Mouse (Mus musculus) gastrocnemius, postnatal 25 days (tissue): ENCODE results near the gene Hoxa13. TPM values are rescaled to one million over a fixed set of nuclear protein-coding genes. Genes with fewer than 3 reads are reported as not detected.

Experiments
- DNase-seq: peaks from one replicate; pipeline ENCODE4 v3.0.0; 2022
- total RNA-seq, 2 experiments: library from RNA; stranded (reverse); gene quantifications; 1 replicate in 1 of 2; 2 replicates in 1 of 2; pipeline ENCODE4 v1.2.3; 2021

Hoxa13 gene
- total RNA-seq, 2 experiments from 2014 or later: 0.48 to 2.1 TPM

DNA sequence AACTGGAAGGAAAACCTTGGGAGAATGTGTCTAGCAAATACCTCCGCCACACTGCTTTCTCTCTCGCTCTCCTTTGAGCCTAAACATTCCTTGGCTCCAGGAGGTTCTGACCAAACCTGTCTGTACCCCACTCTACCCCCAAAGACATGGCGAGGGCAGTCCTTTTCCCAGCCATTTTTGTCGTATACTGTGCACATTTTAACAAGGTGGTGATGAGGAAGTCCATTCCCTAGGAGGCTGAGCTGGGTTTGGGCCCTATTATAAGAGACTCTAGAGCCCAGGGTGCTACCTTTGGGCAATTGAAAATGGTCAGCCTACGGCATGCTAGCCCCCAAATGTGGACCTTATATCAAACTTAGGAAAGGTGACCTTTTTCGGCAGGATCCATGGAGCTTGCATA is 24.8 kb downstream of the Hoxa13 start:
- DNase-seq: peak; percentile 3

DNA sequence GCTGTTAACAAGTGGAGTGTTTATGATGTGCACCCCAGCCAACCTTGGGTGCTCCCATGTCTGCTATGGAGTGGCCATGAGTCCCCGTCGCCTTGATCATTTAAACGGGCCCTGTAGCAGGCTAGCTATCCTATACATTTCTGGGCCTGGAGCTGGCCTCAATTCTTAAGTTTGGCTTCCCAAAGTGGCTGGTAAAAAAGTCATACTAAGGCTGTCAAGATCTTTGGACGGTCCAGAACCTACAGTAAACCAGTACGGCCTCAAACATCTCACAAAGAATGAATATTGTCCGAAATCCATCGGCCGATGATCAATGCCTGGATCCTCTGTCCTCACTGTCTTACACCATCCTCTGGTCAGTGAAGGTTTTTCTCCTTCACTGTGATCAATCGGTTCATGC is 25.4 kb downstream of the Hoxa13 start:
- peak; percentile 4 for DNase-seq

DNA sequence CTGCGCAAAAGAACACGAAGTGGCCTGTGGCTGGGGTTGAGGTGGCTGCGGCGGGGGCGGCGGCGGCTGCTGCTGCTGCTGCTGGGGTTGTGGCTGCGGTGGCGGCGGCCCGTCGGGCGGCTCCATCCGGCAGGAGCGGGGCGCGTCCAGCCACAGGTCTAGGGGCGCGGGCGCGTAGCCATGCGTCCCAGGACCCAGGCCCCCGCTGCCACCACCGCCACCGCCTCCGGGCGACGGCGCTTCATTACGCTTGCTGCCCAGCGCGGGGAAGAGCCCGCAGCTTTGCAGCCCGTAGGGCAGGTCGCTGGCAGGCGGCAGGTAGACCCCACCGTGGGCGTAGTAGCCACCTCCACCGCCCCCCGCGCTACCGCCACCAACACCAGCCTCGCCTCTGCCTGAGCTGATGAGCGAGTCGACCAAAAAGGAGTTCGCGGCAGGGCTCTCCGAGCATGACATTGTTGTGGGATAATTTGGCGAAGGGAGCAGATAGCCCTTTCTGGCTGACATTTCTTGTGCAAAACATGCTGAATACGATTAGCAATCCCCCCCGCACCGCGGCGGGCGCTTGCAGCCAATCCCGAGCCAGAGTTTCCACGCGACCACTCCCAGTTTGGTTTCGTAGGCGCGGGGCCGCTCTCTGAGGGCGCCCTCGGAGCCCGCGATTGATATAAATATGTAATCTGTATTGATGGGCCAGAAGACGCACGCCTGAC is 26.1 kb downstream of the Hoxa13 start:
- peak; percentile 66 for DNase-seq

DNA sequence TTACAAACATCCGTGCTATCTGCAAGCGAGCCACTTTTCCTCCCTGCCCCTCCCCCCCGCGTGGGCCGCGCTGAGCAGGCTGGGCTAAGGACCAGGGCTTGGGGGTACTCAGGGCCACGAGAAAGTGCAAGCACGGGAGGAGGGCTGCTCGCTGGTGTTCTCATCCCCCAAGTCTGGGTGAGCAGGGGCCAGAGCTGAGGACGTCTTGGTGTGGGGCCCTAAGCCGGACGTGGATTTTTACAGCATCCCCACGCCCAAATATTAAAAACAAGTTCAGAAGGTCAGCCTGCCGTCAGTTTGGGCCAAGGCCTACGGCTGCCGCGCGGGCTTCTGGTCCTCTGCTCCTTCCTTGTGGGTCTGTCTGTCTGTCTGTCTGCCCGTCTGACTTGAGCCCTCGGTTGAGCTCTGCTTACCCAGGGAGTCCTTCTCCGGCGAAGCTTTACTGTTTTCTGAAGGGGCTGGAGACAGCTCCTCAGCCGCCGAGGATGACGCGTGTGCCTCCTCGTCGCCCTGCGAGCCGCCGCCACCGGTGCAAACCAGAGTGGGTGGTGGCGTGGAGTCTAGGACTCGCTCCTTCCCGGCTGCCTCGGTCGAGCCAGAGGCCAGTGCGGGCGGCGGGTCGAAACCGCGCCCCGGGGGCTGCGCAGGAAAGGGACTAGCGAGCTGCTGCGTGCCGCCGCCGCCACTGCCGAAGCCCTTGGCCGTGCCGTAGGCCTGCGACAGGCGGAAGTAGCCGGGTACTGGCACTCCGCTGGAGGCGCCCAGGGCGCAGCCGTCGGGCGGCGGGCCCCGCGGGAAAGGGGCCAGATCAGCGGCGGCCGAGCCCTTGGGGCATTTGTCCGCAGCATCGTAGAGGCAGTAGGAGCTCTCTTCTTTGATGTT is 26.9 kb downstream of the Hoxa13 start:
- DNase-seq: peak; percentile 83

DNA sequence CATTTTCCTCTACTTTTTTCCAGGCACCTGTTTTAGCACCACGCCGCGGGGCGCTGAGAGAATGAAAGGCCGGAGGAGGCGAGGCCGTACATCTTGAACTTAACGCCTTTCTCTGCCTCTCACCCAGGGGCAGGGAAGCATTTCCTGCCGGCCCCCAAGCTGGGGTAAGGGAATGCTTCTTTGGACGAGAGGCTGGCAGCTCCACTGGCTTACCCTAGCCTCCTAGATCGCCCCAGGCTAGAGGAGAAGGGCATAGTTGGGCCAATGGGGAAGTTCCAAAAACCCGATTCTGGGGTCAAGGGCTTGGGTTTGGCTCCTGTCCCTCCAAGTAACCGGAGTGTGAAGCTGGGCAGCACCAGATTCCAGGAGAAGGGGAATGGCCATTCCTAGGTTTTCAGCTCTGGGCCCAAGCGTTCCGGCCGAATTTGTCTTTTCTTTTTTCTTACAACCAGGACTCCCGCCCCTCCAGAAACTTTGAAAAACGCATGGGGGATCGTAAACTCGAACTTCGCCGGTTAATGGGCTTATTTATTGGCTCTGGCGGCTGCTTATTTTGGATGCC is 27.6 kb downstream of the Hoxa13 start:
- DNase-seq: no peak

DNA sequence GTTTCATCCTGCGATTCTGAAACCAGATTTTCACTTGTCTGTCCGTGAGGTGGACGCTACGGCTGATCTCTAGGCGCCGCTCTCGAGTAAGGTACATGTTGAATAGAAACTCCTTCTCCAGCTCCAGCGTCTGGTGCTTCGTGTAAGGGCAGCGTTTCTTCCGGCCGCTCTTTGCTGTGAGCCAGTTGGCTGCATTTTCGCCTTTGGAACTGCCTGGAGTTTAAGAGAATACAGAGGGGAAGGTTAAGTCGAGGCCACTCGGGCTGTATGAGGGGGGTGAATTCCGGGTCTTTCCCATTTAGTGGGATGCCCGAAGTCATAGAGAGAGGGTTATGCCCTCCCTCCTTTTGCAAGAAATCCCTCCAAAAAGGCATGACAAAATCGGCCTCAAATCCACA is 28.1 kb downstream of the Hoxa13 start:
- DNase-seq: peak; percentile 62

DNA sequence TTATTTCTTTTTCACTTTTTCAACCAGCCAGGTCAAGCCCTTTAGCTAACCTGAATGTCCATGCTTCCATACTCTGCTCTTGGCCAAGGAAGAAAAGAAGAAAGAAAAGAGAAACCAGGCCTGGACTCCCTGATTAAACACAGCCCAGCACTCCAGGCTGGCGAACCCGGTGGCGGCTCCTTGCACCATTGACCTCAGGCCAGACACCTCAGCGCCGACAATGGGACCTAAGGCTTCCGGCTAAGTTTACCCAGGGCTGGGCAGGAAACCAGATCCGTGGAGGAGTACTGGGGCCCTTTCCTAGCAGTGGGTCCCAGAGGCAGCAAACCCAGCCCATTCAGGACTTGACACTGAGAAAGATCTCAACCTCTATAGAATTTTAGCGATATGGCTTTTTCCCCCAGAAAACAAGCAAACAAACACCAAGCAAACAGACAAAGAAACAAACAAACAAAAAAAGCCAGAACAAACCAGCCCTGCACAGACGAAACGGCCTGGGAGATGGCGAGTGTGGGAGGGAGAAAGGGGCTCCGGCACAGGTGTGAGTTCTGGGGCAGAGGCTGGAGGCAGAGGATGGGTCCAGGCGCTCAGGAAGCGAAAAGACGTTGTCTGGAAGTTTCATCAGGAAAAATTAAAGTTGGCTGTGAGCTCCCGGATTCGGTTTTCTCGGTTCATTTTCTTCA is 28.7 kb downstream of the Hoxa13 start:
- DNase-seq: peak; percentile 20

DNA sequence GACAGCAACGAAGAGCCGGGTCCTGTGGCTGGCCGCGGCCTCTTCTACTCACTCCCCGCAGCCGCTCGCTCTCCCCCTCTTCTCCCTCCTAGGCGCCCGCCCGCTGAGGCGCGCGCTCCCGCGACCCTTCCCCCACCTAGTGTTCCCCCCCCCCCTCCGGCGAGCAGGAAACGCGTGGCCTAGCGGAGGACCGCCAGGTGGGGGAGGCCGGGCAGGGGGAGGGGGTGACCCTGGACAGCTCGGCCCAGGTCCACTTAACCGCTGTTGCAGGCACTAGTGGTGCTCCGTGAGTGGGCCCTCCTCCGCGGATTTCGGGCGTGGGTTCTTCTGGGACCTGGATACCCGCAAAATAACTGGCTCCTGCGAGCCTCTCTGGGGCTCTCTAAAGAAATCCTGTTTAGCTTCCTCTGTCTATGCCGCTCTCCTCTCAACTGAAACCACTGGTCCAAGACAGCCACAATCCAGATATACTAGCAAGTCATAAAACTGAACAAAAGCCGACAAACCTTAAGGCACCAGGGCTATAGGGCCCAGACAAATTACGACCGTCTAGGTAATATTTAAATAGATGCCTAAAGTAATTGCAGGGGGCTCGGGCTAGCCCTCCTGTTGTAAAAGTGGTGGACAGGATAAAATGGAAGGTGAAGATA is 30.0 kb downstream of the Hoxa13 start, which contains the start of gene Hoxa9:
Gene Hoxa9 (minus strand): TSS at position 574 of the 650 bp plus-strand sequence.
- DNase-seq: peak; percentile 49

DNA sequence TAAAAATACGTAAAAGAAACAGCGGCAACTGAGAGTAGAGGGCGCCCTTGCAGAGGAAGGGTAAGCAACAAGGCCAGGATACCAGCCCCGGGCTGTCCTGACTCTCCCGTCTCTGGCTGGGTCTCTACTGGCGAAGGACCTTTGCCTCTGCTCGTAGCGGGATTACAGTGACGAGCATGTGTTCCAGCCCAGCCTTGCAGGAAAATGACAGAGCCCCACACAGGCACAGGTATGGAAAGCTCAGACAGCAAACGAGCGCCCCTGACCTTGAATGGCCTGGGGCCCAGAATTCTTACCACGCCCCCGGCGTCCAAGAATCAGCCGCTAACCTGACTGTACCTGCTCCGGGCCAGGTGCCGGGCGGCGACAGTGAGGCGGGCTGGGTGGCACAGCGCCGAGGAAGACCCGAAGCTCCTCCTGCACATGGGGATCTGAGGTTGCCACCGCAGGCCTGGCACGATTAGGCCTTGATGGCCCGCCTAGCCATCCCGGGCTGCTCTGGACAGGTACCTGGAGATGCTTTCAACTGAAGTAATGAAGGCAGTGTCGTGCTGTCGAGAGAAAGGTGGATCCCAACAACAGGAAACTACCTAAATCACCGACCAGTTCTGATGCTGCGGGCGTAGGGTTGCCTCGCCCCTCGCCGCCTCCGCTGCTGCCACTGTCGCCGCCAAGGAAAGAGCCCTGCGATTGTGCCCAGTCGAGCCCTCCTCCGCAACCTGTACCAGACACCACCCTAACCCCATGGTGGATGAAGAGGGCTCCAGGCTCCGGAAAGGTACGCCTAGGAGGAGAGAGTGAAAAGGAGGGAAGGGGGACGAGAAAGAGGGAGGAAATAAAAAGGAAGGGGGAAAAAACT is 30.9 kb downstream of the Hoxa13 start:
- peak; percentile 51 for DNase-seq

DNA sequence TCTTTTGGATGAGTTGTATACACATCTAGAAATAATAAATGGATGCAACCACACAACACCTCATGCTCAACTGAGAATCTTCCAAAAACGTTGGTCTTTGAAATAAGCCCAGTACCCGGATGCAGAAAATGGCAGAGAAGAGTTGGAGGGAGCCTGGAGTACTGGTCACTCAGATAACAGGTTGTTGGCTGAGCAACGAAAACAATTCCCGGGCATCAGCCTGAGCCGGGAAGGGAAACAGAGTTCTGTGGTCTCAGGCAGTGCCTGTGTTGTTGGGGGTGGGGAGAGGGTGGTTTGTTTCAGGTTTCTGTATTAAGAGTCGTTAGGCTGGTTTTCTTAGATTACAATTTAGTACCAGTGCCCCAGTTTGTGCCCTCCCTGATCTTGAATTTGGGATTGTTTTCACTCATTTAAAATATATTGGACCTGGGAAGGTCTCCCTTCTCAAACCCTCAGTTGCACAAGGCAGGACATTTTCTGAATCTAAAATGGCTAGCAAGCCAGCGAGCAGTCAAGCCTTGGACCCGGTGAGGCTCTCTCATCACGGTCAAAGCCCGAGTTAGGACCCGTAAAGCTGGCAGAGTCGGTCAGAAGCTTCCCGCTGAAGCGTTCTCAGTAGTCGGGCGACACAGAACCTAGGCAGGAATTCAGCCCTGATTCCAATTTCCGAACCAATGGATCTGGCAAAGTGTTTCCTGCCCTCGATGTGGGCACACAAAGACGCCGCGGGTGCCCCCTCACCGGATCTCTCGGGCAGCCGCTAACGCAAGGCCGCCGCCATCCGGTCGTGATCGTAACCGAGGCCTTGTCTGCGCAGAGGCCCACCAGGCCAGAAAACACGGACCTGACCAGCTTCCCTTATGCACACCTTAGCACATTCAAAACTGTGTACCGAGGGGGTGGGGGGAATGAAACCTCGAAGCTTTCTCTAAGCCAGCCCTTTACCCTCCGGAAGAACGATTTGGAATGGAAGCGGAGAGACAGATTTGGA is 31.9 kb downstream of the Hoxa13 start:
- no peak for DNase-seq

DNA sequence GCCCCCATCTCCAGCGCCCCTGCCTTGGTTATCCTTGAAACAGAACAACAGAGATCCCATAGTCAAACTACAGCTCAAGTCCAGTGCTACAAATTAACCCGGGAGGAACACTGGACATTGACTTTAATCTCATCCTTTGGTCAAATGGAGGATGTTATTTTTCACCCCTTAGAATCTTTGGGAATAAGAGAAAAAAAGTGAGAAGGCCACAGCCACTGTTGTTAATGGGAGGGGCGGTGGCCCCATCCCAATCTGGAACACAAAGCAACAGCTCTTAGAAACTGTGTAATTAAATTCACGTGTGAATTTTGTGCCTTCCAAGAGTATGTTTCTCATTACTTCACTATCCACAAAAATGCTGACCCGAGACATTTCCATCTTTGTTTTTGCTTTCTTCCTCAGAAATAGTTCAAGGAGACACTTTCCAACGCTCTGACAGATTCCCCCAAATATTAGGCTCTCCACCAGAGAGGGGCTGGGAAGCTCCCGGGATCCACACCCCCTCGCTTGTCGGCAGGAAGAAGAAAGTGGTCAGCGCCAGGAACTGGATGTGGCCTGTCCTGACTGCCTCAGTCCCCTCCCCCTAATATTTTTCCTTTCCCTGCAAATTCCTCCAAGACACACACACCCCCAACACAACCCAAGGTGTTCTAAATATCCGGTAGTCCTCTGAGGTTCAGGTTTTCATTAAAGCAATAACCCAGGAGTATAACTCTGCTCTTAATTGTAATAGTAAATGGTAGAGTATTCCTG is 33.0 kb downstream of the Hoxa13 start:
- DNase-seq: no peak

DNA sequence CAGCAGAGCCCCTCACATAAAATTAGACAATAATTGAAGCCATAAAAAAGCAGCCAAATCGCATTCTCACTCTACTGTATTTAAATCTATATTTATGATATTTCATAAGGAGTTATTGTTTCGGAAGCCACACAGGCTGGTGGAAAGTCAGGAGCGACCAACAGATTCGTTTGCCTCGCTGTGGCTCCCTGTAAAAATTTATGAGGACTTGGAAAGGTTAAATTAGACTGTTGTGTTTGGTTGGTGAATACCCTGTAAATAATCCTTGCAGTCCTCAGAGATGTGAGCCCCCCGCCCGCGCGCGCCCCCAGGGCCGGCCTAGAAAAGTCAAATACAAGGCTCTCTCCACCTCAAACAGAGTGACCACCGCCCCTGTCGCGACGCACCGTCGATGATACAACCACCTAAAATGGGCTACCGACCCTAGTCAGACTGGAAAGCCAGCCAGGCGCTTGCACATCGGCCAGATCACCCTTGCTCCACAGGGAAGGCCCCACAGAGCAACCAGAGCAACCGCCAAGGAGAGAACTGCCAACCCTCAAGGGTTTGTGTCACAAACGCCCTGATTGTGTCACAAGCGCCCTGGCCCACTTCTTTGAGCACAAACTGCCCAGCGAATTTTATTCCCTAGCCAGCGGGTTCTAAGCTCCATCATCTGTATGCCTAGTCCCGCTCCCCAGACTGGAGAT is 34.0 kb downstream of the Hoxa13 start:
- DNase-seq: no peak

DNA sequence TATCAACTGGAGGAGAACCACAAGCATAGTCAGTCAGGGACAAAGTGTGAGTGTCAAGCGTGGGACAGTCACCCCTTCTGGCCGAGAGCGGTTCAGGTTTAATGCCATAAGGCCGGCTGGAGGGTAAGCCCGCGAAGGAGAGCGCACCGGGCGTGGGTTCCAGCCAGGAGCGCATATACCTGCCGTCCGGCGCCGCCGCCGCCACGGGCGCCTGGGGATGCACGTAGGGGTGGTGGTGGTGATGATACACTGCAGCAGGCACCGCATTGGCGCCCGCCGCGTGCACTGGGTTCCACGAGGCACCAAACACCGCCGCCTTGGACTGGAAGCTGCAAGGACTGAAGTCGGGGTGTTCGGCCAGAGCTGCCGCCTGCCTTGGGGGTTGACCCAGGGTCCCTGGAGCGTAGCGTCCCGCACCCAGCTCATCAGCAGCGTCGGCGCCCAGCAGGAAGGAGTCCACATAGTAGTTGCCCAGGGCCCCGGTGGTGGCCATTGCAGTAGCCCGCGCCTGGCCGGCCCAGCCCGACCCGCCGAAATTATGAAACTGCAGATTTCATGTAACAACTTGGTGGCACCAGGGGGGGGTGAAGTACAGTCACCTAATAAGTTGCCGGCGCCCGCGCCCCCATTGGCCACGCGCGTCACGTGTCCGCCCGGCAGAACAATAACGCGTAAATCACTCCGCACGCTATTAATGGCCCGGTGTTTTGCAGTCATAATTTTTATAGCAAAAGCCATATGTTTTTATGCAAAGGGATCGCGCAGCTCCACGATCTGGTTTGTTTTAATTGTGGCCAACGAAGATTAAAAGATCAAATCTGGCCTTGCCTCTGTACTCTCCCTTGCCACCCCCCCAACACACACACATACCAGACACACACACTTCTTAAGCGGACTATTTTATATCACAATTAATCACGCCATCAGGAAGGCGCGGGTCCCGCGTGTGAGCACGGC is 34.8 kb downstream of the Hoxa13 start:
- DNase-seq: peak; percentile 85

DNA sequence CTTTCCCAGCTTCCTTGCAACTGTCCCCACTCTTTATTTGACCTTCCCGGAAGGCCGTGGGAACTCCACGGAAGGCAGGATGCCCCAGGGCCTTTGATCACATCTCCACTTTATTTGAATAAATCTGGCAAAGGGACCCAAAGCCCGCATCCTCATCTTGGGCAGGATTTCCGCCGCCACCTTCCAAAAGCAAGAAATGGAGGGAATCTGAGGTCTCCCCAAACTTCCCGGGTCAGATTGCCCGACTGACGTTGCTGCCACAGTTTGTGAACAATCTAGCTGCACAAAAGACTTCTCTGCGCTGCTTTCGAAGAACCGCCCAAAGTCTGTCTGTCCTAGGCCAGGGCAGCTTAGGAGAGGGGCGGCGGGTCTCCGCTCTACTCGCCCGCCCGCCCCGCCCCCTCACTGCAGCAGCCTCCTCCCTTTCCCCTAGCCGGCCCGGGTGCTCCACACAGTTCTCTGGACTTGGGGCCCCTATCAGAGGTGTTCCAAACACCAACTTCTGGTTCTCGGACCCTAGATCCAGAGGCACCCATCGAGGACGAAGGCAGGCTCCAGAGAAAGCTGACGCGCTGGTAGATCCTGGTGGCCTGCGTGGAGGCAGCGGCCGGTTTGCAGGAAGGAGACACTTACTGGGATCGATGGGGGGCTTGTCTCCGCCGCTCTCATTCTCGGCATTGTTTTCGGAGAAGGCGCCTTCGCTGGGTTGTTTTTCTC is 35.6 kb downstream of the Hoxa13 start:
- peak; percentile 6 for DNase-seq

DNA sequence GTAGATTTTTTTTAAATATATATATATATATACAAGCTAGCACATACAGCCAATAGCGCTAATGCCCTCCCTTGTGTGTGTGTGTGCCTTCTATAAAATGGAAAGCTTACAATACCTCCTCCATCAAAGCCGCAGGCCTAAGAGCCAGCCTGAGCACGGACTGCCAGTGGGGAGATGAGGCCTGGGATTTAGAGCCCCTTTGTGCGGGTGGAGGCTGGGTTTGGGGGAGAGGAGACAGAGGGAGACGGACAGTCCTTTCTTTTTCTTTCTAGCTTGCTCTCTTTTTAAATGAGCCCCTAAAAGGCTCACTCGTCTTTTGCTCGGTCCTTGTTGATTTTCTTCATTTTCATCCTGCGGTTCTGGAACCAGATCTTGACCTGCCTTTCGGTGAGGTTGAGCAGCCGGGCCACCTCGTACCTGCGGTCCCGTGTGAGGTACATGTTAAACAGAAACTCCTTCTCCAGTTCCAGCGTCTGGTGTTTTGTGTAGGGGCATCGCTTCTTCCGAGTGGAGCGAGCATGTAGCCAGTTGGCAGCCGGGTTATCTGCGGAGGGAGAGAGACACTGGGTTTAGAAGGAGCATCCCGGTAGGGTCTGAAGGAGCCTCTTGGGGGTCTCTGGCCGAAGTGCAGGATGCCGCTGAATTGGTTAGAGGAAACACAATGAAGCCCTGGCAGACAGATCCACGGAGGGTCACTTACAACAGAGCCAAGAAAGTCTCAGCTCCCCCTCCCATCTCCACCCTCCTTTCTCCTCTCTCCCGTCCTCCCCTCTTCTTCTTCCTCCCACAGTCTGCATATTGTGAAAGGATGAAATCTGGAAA is 36.5 kb downstream of the Hoxa13 start:
- peak; percentile 8 for DNase-seq
